Mouse (Mus musculus) hematopoietic multipotent progenitor cell, adult 10-12 weeks (in vitro differentiated cells): Measurements from ENCODE around the gene Krt23. TPM values are rescaled to one million over a fixed set of nuclear protein-coding genes. Genes with fewer than 3 reads are reported as not detected.

Experiments
- polyA plus RNA-seq: library from polyadenylated mRNA; stranded (reverse); fragments of >175 nt; gene quantifications from 2 replicates; pipeline ENCODE4 v1.2.3, GENCODE M21; 2012; ENCODE audit warnings: low replicate concordance

The Krt23 gene
- polyA plus RNA-seq: not detected in 2 replicates

GRCm38 (mm10) chr11:99492733-99493573 is at the start of gene Krt23:
Krt23 (minus strand) TSS chr11:99493137.

GRCm38 (mm10) chr11:99521288-99521860 is 28.4 kb upstream of the Krt23 start, which contains the start of gene Krt39:
Krt39 (minus strand) TSS chr11:99521338.

GRCm38 (mm10) chr11:99437972-99438371 is 55.0 kb downstream of the Krt23 start, which contains the start of gene Krt20:
Krt20 (minus strand) TSS chr11:99438150.

Other genes starting within 250 kb of the Krt23 start
- gene Krt222, start 249.1 kb downstream of the Krt23 start, polyA plus RNA-seq: 0.89 and 1.3 TPM in 2 replicates
- gene Krt24, start 207.9 kb downstream of the Krt23 start, polyA plus RNA-seq: not detected in 2 replicates
- gene Krt25, start 170.2 kb downstream of the Krt23 start, polyA plus RNA-seq: not detected in 2 replicates
- not detected in 2 replicates for gene Krt26, start 155.2 kb downstream of the Krt23 start, polyA plus RNA-seq
- not detected in 2 replicates for gene Krt27, start 142.0 kb downstream of the Krt23 start, polyA plus RNA-seq
- not detected in 2 replicates for gene Krt28, start 118.2 kb downstream of the Krt23 start, polyA plus RNA-seq
- 4.0 and 10.0 TPM in 2 replicates for gene Krt10, start 103.8 kb downstream of the Krt23 start, polyA plus RNA-seq
- not detected in 2 replicates for gene Krt12, start 70.9 kb downstream of the Krt23 start, polyA plus RNA-seq
- not detected in 2 replicates for gene Krt20, start 55.0 kb downstream of the Krt23 start, polyA plus RNA-seq
- gene Krt39, start 28.2 kb upstream of the Krt23 start, polyA plus RNA-seq: not detected in 2 replicates
- gene Krt40, start 50.0 kb upstream of the Krt23 start, polyA plus RNA-seq: not detected in 2 replicates
- not detected in 2 replicates for gene Krtap3-3, start 57.7 kb upstream of the Krt23 start, polyA plus RNA-seq
- gene Krtap3-2, start 63.7 kb upstream of the Krt23 start, polyA plus RNA-seq: not detected in 2 replicates
- gene Gm11939, start 66.3 kb upstream of the Krt23 start, polyA plus RNA-seq: not detected in 2 replicates
- gene Krtap3-1, start 73.5 kb upstream of the Krt23 start, polyA plus RNA-seq: not detected in 2 replicates
- not detected in 2 replicates for gene Krtap1-5, start 87.9 kb upstream of the Krt23 start, polyA plus RNA-seq
- gene Krtap1-4, start 90.5 kb upstream of the Krt23 start, polyA plus RNA-seq: not detected in 2 replicates
- gene Krtap1-3, start 98.2 kb upstream of the Krt23 start, polyA plus RNA-seq: not detected in 2 replicates
- not detected in 2 replicates for gene Krtap9-3, start 105.0 kb upstream of the Krt23 start, polyA plus RNA-seq
- gene Gm11938, start 110.2 kb upstream of the Krt23 start, polyA plus RNA-seq: not detected in 2 replicates
- not detected in 2 replicates for gene Gm11937, start 117.1 kb upstream of the Krt23 start, polyA plus RNA-seq
- not detected in 2 replicates for gene Krtap2-4, start 121.7 kb upstream of the Krt23 start, polyA plus RNA-seq
- gene Gm11562, start 127.3 kb upstream of the Krt23 start, polyA plus RNA-seq: not detected in 2 replicates
- not detected in 2 replicates for gene Krtap4-1, start 135.1 kb upstream of the Krt23 start, polyA plus RNA-seq
- gene Krtap4-2, start 141.9 kb upstream of the Krt23 start, polyA plus RNA-seq: not detected in 2 replicates
- not detected in 2 replicates for gene Krtap4-7, start 151.0 kb upstream of the Krt23 start, polyA plus RNA-seq
- not detected in 2 replicates for gene Gm11555, start 157.1 kb upstream of the Krt23 start, polyA plus RNA-seq
- not detected in 2 replicates for gene Gm11563, start 165.8 kb upstream of the Krt23 start, polyA plus RNA-seq
- not detected in 2 replicates for gene Krtap4-6, start 172.8 kb upstream of the Krt23 start, polyA plus RNA-seq
- not detected in 2 replicates for gene Gm14190, start 197.6 kb upstream of the Krt23 start, polyA plus RNA-seq
- not detected in 2 replicates for gene Gm14180, start 241.2 kb upstream of the Krt23 start, polyA plus RNA-seq